7 mouse cellular contexts compared by ENCODE assay signal in the genomic region with DNA sequence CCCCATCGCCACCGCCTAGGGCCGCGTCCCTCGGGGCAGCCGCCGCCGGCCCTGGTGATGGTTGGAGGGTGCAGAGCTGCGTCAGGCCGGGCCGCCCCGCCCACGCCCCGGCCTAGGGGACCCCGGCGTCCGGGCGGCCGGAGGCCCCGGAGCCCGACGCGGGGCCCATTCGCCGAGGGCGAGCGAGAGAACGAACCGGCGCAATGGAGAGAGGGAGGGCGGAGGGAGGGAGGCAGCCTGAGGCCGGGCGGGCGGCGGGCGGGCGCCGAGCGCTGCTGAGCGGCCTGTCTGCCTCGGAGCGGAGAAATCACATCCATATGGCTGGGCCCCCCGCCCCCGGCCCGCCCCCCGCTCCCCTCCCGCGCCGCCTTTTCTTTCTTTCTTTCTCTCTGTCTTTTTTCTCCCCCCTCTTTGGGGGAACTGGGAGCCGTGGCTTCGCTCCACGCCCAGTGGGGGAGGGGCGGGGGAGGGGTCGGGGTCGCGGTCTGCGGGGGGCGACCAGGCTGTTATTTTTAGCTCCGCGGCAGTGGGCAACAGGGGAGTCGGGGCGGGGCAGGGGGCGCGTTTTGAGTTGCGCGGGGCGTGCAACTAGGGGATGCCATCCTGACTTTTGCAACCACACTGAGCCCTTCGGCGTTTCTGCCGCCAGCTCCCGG. TPM values are rescaled to one million over a fixed set of nuclear protein-coding genes. Genes with fewer than 3 reads are reported as not detected.
A peak's percentile ranks its signal among the peaks of the same experiment; 100 is the strongest.
DNase-seq lines count a peak whose midpoint lies in the region; ATAC-seq and TF ChIP-seq lines count a peak whose summit lies in the region.

No protein-coding gene starts in this region.

- WGBS in forebrain, embryonic 12.5 days, result under 1% methylated on average over 47 of the region's 71 CpGs
- WGBS in intestine, postnatal 0 days, result 1% methylated on average over 33 of the region's 71 CpGs

- H3K27ac ChIP-seq in forebrain, embryonic 12.5 days, result peak overlapping the region; percentile 50; the same call in 1 of the 2 replicates
- peak overlapping the region; percentile 60; the same call in 1 of the 2 replicates for H3K27ac ChIP-seq in intestine, postnatal 0 days (ENCODE audit: low read depth, low read length)

- peak; percentile 74 for ATAC-seq in forebrain, embryonic 12.5 days (ENCODE audit: low FRiP score)
- ATAC-seq in intestine, postnatal 0 days, result no peak; the same call in 1 of the 2 replicates

- H3K4me1 ChIP-seq in forebrain, embryonic 12.5 days, result peaks cover 18% of the 10 kb centered on the region
- H3K4me1 ChIP-seq in intestine, postnatal 0 days (replicated peaks; ENCODE audit: control insufficient read depth, insufficient read depth, low read length), result no peaks in the 10 kb centered on the region
- H3K4me1 ChIP-seq in megakaryocyte, embryonic 14.5 days, result peaks cover 20% of the 10 kb centered on the region

- peak overlapping the region; percentile 89 for H3K4me2 ChIP-seq in forebrain, embryonic 12.5 days
- H3K4me2 ChIP-seq in intestine, postnatal 0 days (replicated peaks; ENCODE audit: low read depth), result peak overlapping the region; percentile 83

- no peak for TF ChIP-seq CTCF in intestine, postnatal 0 days (IDR thresholded peaks at IDR 0.05; ENCODE audit: low read depth)

- DNase-seq in urinary bladder, postnatal 14 days (ENCODE audit: low spot score), result peak; percentile 10
- DNase-seq in urinary bladder, postnatal 36 days (ENCODE audit: low spot score in 2 of 2), result no peak
- DNase-seq in testis, postnatal 14 days (ENCODE audit: low spot score), result peak; percentile 59
- no peak for DNase-seq in right cerebral cortex, postnatal 36 days (ENCODE audit: low spot score in 2 of 2)

- H3K27me3 ChIP-seq in forebrain, embryonic 12.5 days, result peaks cover 78% of the 10 kb centered on the region
- H3K27me3 ChIP-seq in intestine, postnatal 0 days (replicated peaks; ENCODE audit: control insufficient read depth, insufficient read depth, low read length), result peaks cover 58% of the 10 kb centered on the region
- peaks cover 94% of the 10 kb centered on the region for H3K27me3 ChIP-seq in megakaryocyte, embryonic 14.5 days (replicated peaks)

- H3K36me3 ChIP-seq in forebrain, embryonic 12.5 days (replicated peaks), result no peaks in the 10 kb centered on the region
- no peaks in the 10 kb centered on the region for H3K36me3 ChIP-seq in intestine, postnatal 0 days (ENCODE audit: control insufficient read depth, insufficient read depth)
- no peaks in the 10 kb centered on the region for H3K36me3 ChIP-seq in megakaryocyte, embryonic 14.5 days (replicated peaks; ENCODE audit: low read length)

- peak overlapping the region; percentile 59 for H3K4me3 ChIP-seq in forebrain, embryonic 12.5 days (replicated peaks)
- peak overlapping the region; percentile 65 for H3K4me3 ChIP-seq in intestine, postnatal 0 days (ENCODE audit: low read depth, low read length)
- peak overlapping the region; percentile 90 for H3K4me3 ChIP-seq in megakaryocyte, embryonic 14.5 days (replicated peaks)

- no peaks in the 10 kb centered on the region for H3K9me3 ChIP-seq in forebrain, embryonic 12.5 days
- H3K9me3 ChIP-seq in intestine, postnatal 0 days (ENCODE audit: control insufficient read depth), result no peaks in the 10 kb centered on the region
- peaks cover 3% of the 10 kb centered on the region; the same call in 1 of the 2 replicates for H3K9me3 ChIP-seq in megakaryocyte, embryonic 14.5 days

- H3K9ac ChIP-seq in forebrain, embryonic 12.5 days, result peak overlapping the region; percentile 66
- H3K9ac ChIP-seq in intestine, postnatal 0 days (ENCODE audit: low read depth, low read length), result peak overlapping the region; percentile 60

RNA-seq across cellular contexts. Expression of a gene that starts 0.8 kb away (rescaled TPM):
- 1.3 and 1.5 TPM in 2 replicates for polyA plus RNA-seq in forebrain, embryonic 12.5 days (2016; fragmentation: Nextera tagmentation; extraction: Ambion mirVana)
- polyA plus RNA-seq in intestine, postnatal 0 days (2015; fragmentation: Nextera tagmentation; extraction: Ambion mirVana), result 0.16 TPM in 1 of 2 replicates, not detected in the other
- polyA plus RNA-seq in megakaryocyte, embryonic 14.5 days (2012; ENCODE audit: insufficient read depth, low replicate concordance), result not detected in 2 replicates

RNA-seq across cellular contexts. Expression of a gene that starts 4.5 kb away (rescaled TPM):
- polyA plus RNA-seq in forebrain, embryonic 12.5 days (2016; fragmentation: Nextera tagmentation; extraction: Ambion mirVana), result 16.1 and 18.6 TPM in 2 replicates
- polyA plus RNA-seq in intestine, postnatal 0 days (2015; fragmentation: Nextera tagmentation; extraction: Ambion mirVana), result 8.9 and 9.1 TPM in 2 replicates
- 0.11 TPM in 1 of 2 replicates, not detected in the other for polyA plus RNA-seq in megakaryocyte, embryonic 14.5 days (2012; ENCODE audit: insufficient read depth, low replicate concordance)

RNA-seq across cellular contexts. Expression of a gene that starts 55.5 kb away (rescaled TPM):
- polyA plus RNA-seq in forebrain, embryonic 12.5 days (2016; fragmentation: Nextera tagmentation; extraction: Ambion mirVana), result not detected in 2 replicates
- polyA plus RNA-seq in intestine, postnatal 0 days (2015; fragmentation: Nextera tagmentation; extraction: Ambion mirVana), result not detected in 2 replicates
- polyA plus RNA-seq in megakaryocyte, embryonic 14.5 days (2012; ENCODE audit: insufficient read depth, low replicate concordance), result not detected in 2 replicates

Comparison
In these comparisons a context has a peak if more than half of its experiments do, and no peak if none do; other contexts are left out.
1. DNase-seq: peak in urinary bladder, postnatal 14 days (single experiment) and testis, postnatal 14 days (single experiment); none in urinary bladder, postnatal 36 days (0 of 2) and right cerebral cortex, postnatal 36 days (0 of 2).
2. Peak in every context shown above with its lines, with median percentiles within 50 percentile points of each other: H3K4me3 ChIP-seq.